Mouse (Mus musculus) hindbrain, embryonic 16.5 days (tissue): Measurements from ENCODE around the gene Qrfpr. TPM values are rescaled to one million over a fixed set of nuclear protein-coding genes. Genes with fewer than 3 reads are reported as not detected.

Experiments
- polyA plus RNA-seq: library from polyadenylated mRNA; unstranded; fragments of >200 nt; fragmentation: Nextera tagmentation; extraction: Ambion mirVana; gene quantifications from 2 replicates; pipeline ENCODE4 v1.2.1, GENCODE M21; 2015

The Qrfpr gene
- polyA plus RNA-seq, 1 experiment from 2014 or later: 2.2 TPM

Other genes starting within 250 kb of the Qrfpr start
- 26.3 and 29.1 TPM in 2 replicates for gene Mccc1, start 221.6 kb downstream of the Qrfpr start, polyA plus RNA-seq
- not detected in 2 replicates for gene Ccdc144b, start 168.8 kb downstream of the Qrfpr start, polyA plus RNA-seq
- gene Acad9, start 156.3 kb downstream of the Qrfpr start, polyA plus RNA-seq: 96.1 and 101 TPM in 2 replicates
- 14.9 and 15.7 TPM in 2 replicates for gene D3Ertd254e, start 71.3 kb downstream of the Qrfpr start, polyA plus RNA-seq